Mouse (Mus musculus) embryonic fibroblast, embryonic 13.5 days (primary cell): ENCODE data around the gene Atg7.

ENCODE experiments used
- CTCF ChIP-seq: IDR thresholded peaks from 2 replicates; pipeline ENCODE4 v1.5.1; 2011; ENCODE audit warnings: mild to moderate bottlenecking, control low read depth, low read length, moderate library complexity, borderline replicate concordance; ENCODE audit not compliant: insufficient read depth
- POLR2A ChIP-seq: IDR thresholded peaks from 2 replicates; pipeline ENCODE4 v1.6.1; 2011; ENCODE audit warnings: low read depth, mild to moderate bottlenecking, control low read depth, low read length, moderate library complexity

GRCm38 (mm10) chr6:114878841-114879520, 236.1 kb downstream of the Atg7 start:
- TF ChIP-seq POLR2A (no peak), CTCF (no peak)
